Mouse (Mus musculus) heart, embryonic 14.5 days (tissue): ENCODE measurements around the gene Krt90. TPM values are rescaled to one million over a fixed set of nuclear protein-coding genes. Genes with fewer than 3 reads are reported as not detected.

Experiments
- ATAC-seq: fragments of 200-750 bp; cut with Nextera tagmentation; 2 replicates; pipeline ENCODE4 v1.8.0; 2017; ENCODE audit warnings: low read depth, moderate TSS enrichment; ENCODE audit not compliant: insufficient number of reproducible peaks, insufficient read depth, low FRiP score
- H3K27ac ChIP-seq, 2 experiments: fragments of 200-500 bp in 1 of 2; fragments of 300-500 bp in 1 of 2; sonication (generic) in 1 of 2; replicated peaks in 1 of 2; 2 replicates each; pipeline ENCODE4 v1.5.1; 2012 to 2014; ENCODE audit warnings: low read depth in 2 of 2, low read length in 2 of 2, control low read depth in 1 of 2, mild to moderate bottlenecking in 1 of 2, mixed read lengths in 1 of 2; ENCODE audit not compliant: control insufficient read depth in 1 of 2, insufficient read depth in 1 of 2
- H3K27me3 ChIP-seq: fragments of 300-500 bp; sonication (generic); 2 replicates; pipeline ENCODE4 v1.6.1; 2014; ENCODE audit warnings: mild to moderate bottlenecking, low read length, control low read depth; ENCODE audit not compliant: control insufficient read depth, insufficient read depth
- H3K36me3 ChIP-seq: fragments of 300-500 bp; sonication (generic); 2 replicates; pipeline ENCODE4 v1.6.1; 2014; ENCODE audit warnings: mild to moderate bottlenecking, control low read depth, low read length, mixed read lengths; ENCODE audit not compliant: control insufficient read depth, insufficient read depth
- H3K4me1 ChIP-seq, 2 experiments: fragments of 200-500 bp in 1 of 2; fragments of 300-500 bp in 1 of 2; sonication (generic) in 1 of 2; 2 replicates each; pipeline ENCODE4 v1.6.1; 2012 to 2014; ENCODE audit warnings: low read length in 2 of 2, control low read depth in 1 of 2, mixed read lengths in 1 of 2; ENCODE audit not compliant: control insufficient read depth in 2 of 2, insufficient read depth in 2 of 2
- H3K4me2 ChIP-seq: fragments of 300-500 bp; sonication (generic); 2 replicates; pipeline ENCODE4 v1.6.1; 2014; ENCODE audit warnings: mild to moderate bottlenecking, low read length
- H3K4me3 ChIP-seq, 2 experiments: fragments of 200-500 bp in 1 of 2; fragments of 300-500 bp in 1 of 2; sonication (generic) in 1 of 2; 2 replicates each; pipeline ENCODE4 v1.5.1; 2012 to 2014; ENCODE audit warnings: low read length in 2 of 2, mild to moderate bottlenecking in 2 of 2, control low read depth in 1 of 2, low read depth in 1 of 2, moderate library complexity in 1 of 2; ENCODE audit not compliant: control insufficient read depth in 1 of 2, insufficient read depth in 1 of 2
- H3K9ac ChIP-seq: fragments of 300-500 bp; sonication (generic); 2 replicates; pipeline ENCODE4 v1.6.1; 2014; ENCODE audit warnings: mild to moderate bottlenecking, low read length
- H3K9me3 ChIP-seq: fragments of 300-500 bp; sonication (generic); 2 replicates; pipeline ENCODE4 v1.6.1; 2016; ENCODE audit warnings: low read length, control low read depth; ENCODE audit not compliant: control insufficient read depth
- WGBS: fragments of 180-500 bp; shearing (Covaris S2); extraction: QIAGEN DNeasy Blood & Tissue Kit; methylation state at CpG from one replicate; pipeline ENCODE4 v1.1.7; 2014; 5-methylcytosine and 5-hydroxymethylcytosine counted together
- polyA plus RNA-seq: library from polyadenylated mRNA; unstranded; fragments of >200 nt; fragmentation: Nextera tagmentation; extraction: Ambion mirVana; gene quantifications from 2 replicates; pipeline ENCODE4 v1.2.1, GENCODE M21; 2014

The Krt90 gene
- polyA plus RNA-seq, 1 experiment from 2014 or later, result not detected

DNA sequence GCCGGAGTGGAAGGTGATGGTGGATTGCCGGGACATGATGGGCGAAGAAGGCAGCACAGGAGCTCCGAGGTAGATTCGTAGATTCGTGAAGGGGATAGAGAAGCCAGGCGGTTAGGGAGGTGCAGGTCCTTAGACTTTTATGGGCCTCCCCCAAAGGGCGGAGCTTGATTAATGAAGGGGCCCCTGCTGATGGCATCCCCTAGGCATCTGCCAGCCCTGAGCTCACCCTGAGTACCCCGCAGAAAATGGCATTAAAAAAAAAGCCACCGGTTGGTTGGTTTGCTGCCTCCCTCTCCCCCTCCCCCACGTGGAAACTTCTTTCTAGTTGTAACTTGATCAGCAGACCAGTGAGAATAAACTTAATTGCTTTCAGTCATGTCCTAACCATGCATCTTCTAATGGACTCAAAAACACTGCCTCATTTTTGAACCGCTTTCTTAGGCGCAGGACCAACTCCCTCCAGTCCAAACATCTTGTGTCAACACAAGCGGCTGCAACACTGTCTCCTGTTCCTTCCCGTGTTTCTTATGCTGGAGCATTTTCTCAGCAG lies 11.1 kb upstream of the Krt90 start, which contains the start of gene Krt75:
TSS of gene Krt75 (minus strand) at position 109 of the 550 bp plus-strand sequence.
- no peak within 1 kb of the TSS for H3K27ac ChIP-seq
- H3K4me2 ChIP-seq, result no peak within 1 kb of the TSS
- H3K9me3 ChIP-seq, result no peaks in the 10 kb centered on the region
- 62% methylated on average over 15 of the region's 15 CpGs for WGBS
- H3K36me3 ChIP-seq, result no peaks in the 10 kb centered on the region
- H3K9ac ChIP-seq, result no peak within 1 kb of the TSS
- H3K4me1 ChIP-seq, result no peaks in the 10 kb centered on the region
- ATAC-seq, result no peak
- peaks cover 12% of the 10 kb centered on the region for H3K27me3 ChIP-seq
- H3K4me3 ChIP-seq, result no peak within 1 kb of the TSS

DNA sequence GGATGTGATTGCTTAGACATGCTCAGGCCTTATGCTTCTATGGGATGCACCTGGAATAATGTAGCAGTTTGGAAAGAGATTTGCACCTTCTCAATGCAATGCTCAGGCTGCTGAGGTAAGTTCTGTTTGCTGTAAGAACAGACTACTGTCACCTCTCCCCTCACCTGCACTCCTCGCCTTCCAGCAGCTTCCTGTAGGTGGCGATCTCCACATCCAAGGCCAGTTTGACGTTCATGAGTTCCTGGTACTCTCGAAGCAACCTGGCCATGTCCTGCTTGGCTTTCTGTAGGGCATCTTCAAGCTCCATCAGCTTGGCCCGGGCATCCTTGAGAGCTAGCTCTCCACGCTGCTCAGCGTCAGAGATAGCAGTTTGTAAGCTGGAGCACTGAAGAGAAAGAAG lies 5.0 kb upstream of the Krt90 start:
- Histone ChIP-seq H3K36me3 (no peaks in the 10 kb centered on the region), H3K9me3 (no peaks in the 10 kb centered on the region), H3K4me2 (no peak overlapping the region), H3K9ac (no peak overlapping the region), H3K4me3 (no peak overlapping the region), H3K27ac (no peak overlapping the region), H3K4me1 (no peaks in the 10 kb centered on the region), H3K27me3 (peaks cover 12% of the 10 kb centered on the region; the same call in 1 of the 2 replicates)
- 31% methylated on average over 7 of the region's 7 CpGs for WGBS
- ATAC-seq, result no peak

DNA sequence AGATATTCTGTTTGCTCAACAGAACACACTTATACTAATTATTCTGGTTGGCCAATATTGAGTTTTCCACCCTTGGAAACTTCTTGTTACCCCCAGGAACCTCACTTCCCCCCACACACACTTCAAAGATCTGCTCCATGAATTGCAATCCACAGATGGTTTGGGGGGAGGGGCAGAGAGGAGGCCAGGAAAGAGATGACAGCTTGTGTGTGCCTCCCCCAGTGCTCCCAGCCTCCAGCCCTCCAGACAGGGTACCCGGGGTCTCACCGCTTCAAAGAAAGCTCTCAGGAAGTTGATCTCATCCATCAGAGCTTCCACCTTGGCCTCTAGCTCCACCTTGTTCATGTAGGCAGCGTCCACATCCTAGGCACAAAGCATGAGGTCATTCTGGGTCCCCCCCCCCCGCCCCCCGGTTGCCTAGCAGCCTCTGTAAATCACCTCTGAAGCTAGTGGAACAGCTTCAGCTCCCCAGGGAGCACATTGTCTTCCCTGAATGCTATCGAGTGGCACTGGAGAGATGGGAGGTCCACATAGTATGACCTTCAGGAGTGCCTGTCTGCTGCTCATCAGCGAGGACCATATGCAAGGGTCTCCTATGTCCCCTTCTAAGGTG lies 4.6 kb downstream of the Krt90 start:
- no peak overlapping the region for H3K4me2 ChIP-seq
- H3K27me3 ChIP-seq, result peaks cover 13% of the 10 kb centered on the region; the same call in 1 of the 2 replicates
- no peaks in the 10 kb centered on the region; a peak in 1 of 4 replicates for H3K4me1 ChIP-seq
- H3K9me3 ChIP-seq, result no peaks in the 10 kb centered on the region
- WGBS, result 18% methylated on average over 7 of the region's 7 CpGs
- ATAC-seq, result no peak
- no peak overlapping the region for H3K9ac ChIP-seq
- H3K4me3 ChIP-seq, result no peak overlapping the region
- H3K36me3 ChIP-seq, result no peaks in the 10 kb centered on the region
- H3K27ac ChIP-seq, result no peak overlapping the region

DNA sequence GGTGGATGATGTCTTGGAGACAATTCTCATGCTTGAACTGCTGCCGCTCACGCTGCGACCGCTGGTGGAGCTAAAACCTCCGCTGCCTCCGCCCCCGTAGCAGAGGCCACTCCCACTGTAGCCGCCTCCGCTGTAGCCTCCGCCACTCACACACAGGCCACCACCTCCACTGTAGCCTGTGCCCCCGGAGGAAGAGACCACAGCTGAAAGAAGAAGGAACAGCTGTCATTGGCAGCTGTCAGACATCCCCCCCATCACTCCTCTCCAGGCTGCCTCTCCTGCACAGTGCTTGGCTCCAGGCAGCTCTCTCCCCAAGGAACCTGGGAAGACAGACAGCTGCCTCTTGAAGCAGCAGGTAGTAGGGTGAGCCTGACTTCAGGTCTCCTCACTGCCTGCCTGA lies 9.6 kb downstream of the Krt90 start:
- Histone ChIP-seq H3K36me3 (no peaks in the 10 kb centered on the region), H3K4me1 (no peaks in the 10 kb centered on the region; a peak in 1 of 4 replicates), H3K4me2 (no peak overlapping the region), H3K9me3 (no peaks in the 10 kb centered on the region), H3K27me3 (peaks cover 30% of the 10 kb centered on the region), H3K9ac (no peak overlapping the region), H3K4me3 (no peak overlapping the region), H3K27ac (no peak overlapping the region)
- WGBS, result 0% methylated on average over 11 of the region's 11 CpGs
- no peak for ATAC-seq

DNA sequence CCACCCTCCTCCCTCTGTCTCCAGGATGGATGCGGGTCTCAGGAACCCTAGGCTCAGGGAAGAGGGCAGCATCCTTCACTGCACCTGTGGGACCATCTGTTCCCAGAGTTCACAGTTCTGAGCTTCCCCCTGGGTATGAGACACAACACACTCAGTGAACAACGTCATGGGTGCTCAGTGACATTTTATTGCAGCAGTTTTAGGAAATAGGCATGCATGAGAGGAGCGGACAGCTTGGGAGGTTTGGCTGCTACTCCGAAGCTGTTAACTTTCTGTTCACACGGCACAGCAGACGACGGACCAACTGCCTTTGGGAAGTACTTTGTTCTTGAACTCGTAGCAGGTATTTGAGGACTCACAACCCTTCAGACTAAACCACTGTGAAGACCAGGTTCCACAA lies 10.6 kb downstream of the Krt90 start:
- WGBS, result 85% methylated on average over 8 of the region's 8 CpGs
- Histone ChIP-seq H3K4me3 (no peak overlapping the region), H3K27ac (no peak overlapping the region), H3K27me3 (peaks cover 30% of the 10 kb centered on the region), H3K4me2 (no peak overlapping the region), H3K36me3 (no peaks in the 10 kb centered on the region), H3K4me1 (no peaks in the 10 kb centered on the region; a peak in 1 of 4 replicates), H3K9ac (no peak overlapping the region), H3K9me3 (no peaks in the 10 kb centered on the region)
- ATAC-seq, result no peak

DNA sequence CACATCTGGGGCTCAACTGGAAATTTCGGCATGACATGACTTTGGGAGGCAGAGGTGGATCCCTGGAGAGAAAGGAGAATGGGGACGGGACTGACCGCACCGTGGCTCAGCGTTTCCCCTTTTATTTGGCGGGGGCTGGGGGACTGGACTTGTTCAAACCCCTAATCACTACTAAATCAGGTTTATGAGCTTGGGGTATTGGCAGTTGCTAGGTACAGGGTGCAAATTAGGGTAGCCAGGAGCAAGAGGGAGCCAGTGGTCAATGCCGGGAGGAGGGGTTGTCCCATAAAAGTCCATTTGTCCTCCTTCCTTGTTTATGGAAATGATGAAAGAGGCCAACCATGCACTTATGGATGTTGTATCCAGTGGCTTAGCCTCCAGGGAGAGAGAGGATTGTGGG lies 12.2 kb downstream of the Krt90 start, which contains the start of gene Krt82:
TSS of gene Krt82 (minus strand) at position 101 of the 400 bp plus-strand sequence.
- Histone ChIP-seq H3K27ac (no peak within 1 kb of the TSS), H3K27me3 (peaks cover 33% of the 10 kb centered on the region), H3K9ac (no peak within 1 kb of the TSS), H3K4me2 (no peak within 1 kb of the TSS), H3K36me3 (no peaks in the 10 kb centered on the region), H3K4me3 (no peak within 1 kb of the TSS), H3K4me1 (no peaks in the 10 kb centered on the region; a peak in 1 of 4 replicates), H3K9me3 (no peaks in the 10 kb centered on the region)
- WGBS, result 84% methylated on average over 7 of the region's 7 CpGs
- ATAC-seq, result no peak

DNA sequence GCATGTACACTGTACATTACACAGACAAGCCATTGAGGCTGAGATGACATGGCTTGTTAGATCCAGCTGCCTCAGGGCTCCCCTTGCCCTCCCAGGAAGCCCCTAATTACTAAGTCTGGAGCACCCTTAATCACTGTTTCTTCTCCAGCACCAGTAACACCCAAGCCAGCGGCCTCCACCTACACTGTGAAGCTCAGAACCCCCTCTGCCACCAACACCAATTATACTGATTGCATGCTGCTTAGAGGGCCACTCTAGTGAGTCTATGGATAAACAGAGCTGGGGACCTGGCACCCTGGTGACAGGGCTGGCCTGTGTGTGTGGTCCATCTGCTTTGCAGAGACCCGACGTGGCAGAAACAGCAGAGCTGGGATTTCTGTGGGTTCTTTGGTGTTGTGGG lies 18.3 kb downstream of the Krt90 start:
- Histone ChIP-seq H3K27me3 (peaks cover 15% of the 10 kb centered on the region), H3K4me2 (no peak overlapping the region), H3K4me3 (no peak overlapping the region), H3K27ac (no peak overlapping the region), H3K36me3 (no peaks in the 10 kb centered on the region), H3K4me1 (no peaks in the 10 kb centered on the region), H3K9ac (no peak overlapping the region), H3K9me3 (no peaks in the 10 kb centered on the region)
- ATAC-seq, result no peak
- WGBS, result 68% methylated on average over 3 of the region's 3 CpGs

DNA sequence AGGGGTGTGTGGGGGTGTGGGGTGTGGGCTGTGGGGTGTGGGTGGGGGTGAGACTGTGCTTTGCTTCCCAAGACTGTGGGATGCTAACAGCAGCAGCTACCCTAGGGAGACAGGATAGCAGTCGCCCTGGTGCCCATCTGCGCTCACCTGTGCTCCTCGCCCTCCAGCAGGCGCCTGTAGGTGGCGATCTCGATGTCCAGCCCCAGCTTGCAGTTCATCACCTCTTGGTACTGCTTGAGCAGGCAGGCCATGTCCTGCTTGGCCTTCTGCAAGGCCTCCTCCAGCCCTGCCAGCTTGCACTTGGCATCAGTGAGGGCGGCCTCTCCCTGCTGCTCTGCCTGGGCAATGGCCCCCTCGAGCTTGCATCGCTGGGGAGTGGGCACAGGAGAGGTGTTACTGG lies 20.2 kb downstream of the Krt90 start:
- Histone ChIP-seq H3K9ac (no peak overlapping the region), H3K27me3 (peaks cover 8% of the 10 kb centered on the region), H3K4me3 (no peak overlapping the region)

More for the DNA sequence above, 20.2 kb downstream of the Krt90 start:
- Histone ChIP-seq H3K36me3 (no peaks in the 10 kb centered on the region), H3K27ac (no peak overlapping the region), H3K9me3 (no peaks in the 10 kb centered on the region), H3K4me2 (no peak overlapping the region), H3K4me1 (no peaks in the 10 kb centered on the region)
- WGBS, result 48% methylated on average over 9 of the region's 9 CpGs
- ATAC-seq, result no peak
